Mouse (Mus musculus) c-Kit-positive CD71-positive TER-119-positive erythroid progenitor cells, embryonic 14.5 days (primary cell): Measurements from ENCODE around the gene Rnf26.
"Not testable (repeated sequence)": the region's sequence is repeated elsewhere in the genome, so short reads cannot be mapped to it uniquely, and the experiment has no call there.

ENCODE experiments used
- DNase-seq: peaks from one replicate; pipeline ENCODE4 v3.0.0-alpha.2; 2013; ENCODE audit warnings: low spot score

The Rnf26 gene

GRCm38 (mm10) chr9:44125026-44125425 is 11.7 kb upstream of the Rnf26 start:
- DNase-seq: no peak

- DNase-seq: no peak
Measured at GRCm38 (mm10) chr9:44124317-44124716, 11.0 kb upstream of the Rnf26 start.

GRCm38 (mm10) chr9:44119948-44120465 is 6.7 kb upstream of the Rnf26 start:
- no peak for DNase-seq

GRCm38 (mm10) chr9:44119011-44119410 is 5.7 kb upstream of the Rnf26 start:
- DNase-seq: peak; percentile 56

- no peak for DNase-seq
Measured at GRCm38 (mm10) chr9:44116182-44116581, 2.9 kb upstream of the Rnf26 start.

- DNase-seq: no peak
Measured at GRCm38 (mm10) chr9:44115599-44115998, 2.3 kb upstream of the Rnf26 start.

GRCm38 (mm10) chr9:44114453-44114852 is 1.1 kb upstream of the Rnf26 start:
- no peak for DNase-seq

- not testable (repeated sequence) for DNase-seq
Measured at GRCm38 (mm10) chr9:44111909-44112308, 1.4 kb downstream of the Rnf26 start.

- peak; percentile 81 for DNase-seq
Measured at GRCm38 (mm10) chr9:44109360-44110095, 3.8 kb downstream of the Rnf26 start.

GRCm38 (mm10) chr9:44108269-44109055 is 4.9 kb downstream of the Rnf26 start:
- no peak for DNase-seq

GRCm38 (mm10) chr9:44107557-44108179 is 5.6 kb downstream of the Rnf26 start:
- DNase-seq: no peak

GRCm38 (mm10) chr9:44107110-44107509 is 6.2 kb downstream of the Rnf26 start, which contains the start of gene C1qtnf5:
C1qtnf5 (plus strand) TSS chr9:44107245.
- no peak for DNase-seq

GRCm38 (mm10) chr9:44106596-44106995 is 6.7 kb downstream of the Rnf26 start:
- no peak for DNase-seq

- no peak for DNase-seq
Measured at GRCm38 (mm10) chr9:44106182-44106581, 7.1 kb downstream of the Rnf26 start.

GRCm38 (mm10) chr9:44105781-44106180 is 7.5 kb downstream of the Rnf26 start:
- DNase-seq: no peak

- no peak for DNase-seq
Measured at GRCm38 (mm10) chr9:44104881-44105280, 8.4 kb downstream of the Rnf26 start.

GRCm38 (mm10) chr9:44101490-44101889 is 11.8 kb downstream of the Rnf26 start, which contains the start of gene Mfrp:
Mfrp (plus strand) TSS chr9:44101729.
- DNase-seq: no peak

- DNase-seq: no peak
Measured at GRCm38 (mm10) chr9:44096536-44096935, 16.8 kb downstream of the Rnf26 start.

- DNase-seq: no peak
Measured at GRCm38 (mm10) chr9:44095781-44096180, 17.5 kb downstream of the Rnf26 start.

GRCm38 (mm10) chr9:44094737-44095136 is 18.6 kb downstream of the Rnf26 start:
- DNase-seq: no peak

- no peak for DNase-seq
Measured at GRCm38 (mm10) chr9:44093612-44094503, 19.5 kb downstream of the Rnf26 start.
